Mouse (Mus musculus) bone marrow, adult 2 months (tissue): ENCODE results near the gene Tcf21.

Experiments
- CTCF ChIP-seq: fragments of 200-500 bp; IDR thresholded peaks from 2 replicates; pipeline ENCODE4 v1.5.1; 2011; ENCODE audit warnings: low read length, control low read depth; ENCODE audit not compliant: control insufficient read depth, insufficient read depth
- POLR2A ChIP-seq: fragments of 200-500 bp; IDR thresholded peaks from 2 replicates; pipeline ENCODE4 v1.6.1; 2011; ENCODE audit warnings: low read depth, mild to moderate bottlenecking, control low read depth, low read length, borderline replicate concordance; ENCODE audit not compliant: control insufficient read depth

- TF ChIP-seq CTCF = no peak
- TF ChIP-seq POLR2A = no peak
Observed at GRCm38 (mm10) chr10:22816237-22816762, 3.7 kb downstream of the Tcf21 start.
